ENCODE assay signal across 10 mouse cellular contexts in genomic region chr11:106736614-106737013, GRCm38 (mm10). TPM values are rescaled to one million over a fixed set of nuclear protein-coding genes. Genes with fewer than 3 reads are reported as not detected.
DNase-seq lines count a peak whose midpoint lies in the region; ATAC-seq and TF ChIP-seq lines count a peak whose summit lies in the region.
"Had no signal": no experiment of that assay in that cellular context is flagged by ENCODE, and none has a peak within 500 bp of the region (broad histone marks: within the 10 kb centered on the region; RNA-seq: fewer than 3 reads in every experiment).

No protein-coding gene starts in this region.

- DNase-seq in heart, embryonic 10.5 days (ENCODE audit: low spot score), result no peak
- no peak for DNase-seq in heart, postnatal 25 days (ENCODE audit: low spot score)
- no peak for DNase-seq in lung, postnatal 0 days (ENCODE audit: low spot score)
- DNase-seq in lung, postnatal 25 days (ENCODE audit: low spot score), result no peak
- no peak for DNase-seq in hindbrain, postnatal 0 days (ENCODE audit: low spot score)
- no peak for DNase-seq in layer of hippocampus, postnatal 10 days (ENCODE audit: low spot score in 2 of 2)
- DNase-seq: B cell, adult 2 months had no signal

- no peak overlapping the region for H3K4me2 ChIP-seq in lung, postnatal 0 days (replicated peaks; ENCODE audit: low read depth, low read length)
- H3K4me2 ChIP-seq in hindbrain, postnatal 0 days (ENCODE audit: low read depth, low read length), result no peak overlapping the region
- no peak overlapping the region for H3K4me2 ChIP-seq in neural tube, embryonic 15.5 days

- H3K4me3 ChIP-seq in heart, embryonic 10.5 days, result no peak overlapping the region
- no peak overlapping the region for H3K4me3 ChIP-seq in lung, postnatal 0 days (ENCODE audit: low read depth, low read length)
- H3K4me3 ChIP-seq in hindbrain, postnatal 0 days (ENCODE audit: low read length), result no peak overlapping the region
- no peak overlapping the region for H3K4me3 ChIP-seq in neural tube, embryonic 15.5 days (replicated peaks)

- 65% methylated on average over 3 of the region's 3 CpGs for WGBS in heart, embryonic 10.5 days
- 77% methylated on average over 3 of the region's 3 CpGs for WGBS in lung, postnatal 0 days
- 38% methylated on average over 3 of the region's 3 CpGs for WGBS in hindbrain, postnatal 0 days
- WGBS in neural tube, embryonic 15.5 days, result 54% methylated on average over 3 of the region's 3 CpGs

- TF ChIP-seq CTCF in lung, postnatal 0 days (IDR thresholded peaks at IDR 0.05), result no peak
- no peak for TF ChIP-seq CTCF in hindbrain, postnatal 0 days (IDR thresholded peaks at IDR 0.05; ENCODE audit: low read depth)

- H3K27ac ChIP-seq in heart, embryonic 10.5 days, result peak overlapping the region; percentile 72
- H3K27ac ChIP-seq in lung, postnatal 0 days (ENCODE audit: low read length), result peak overlapping the region; percentile 38
- H3K27ac ChIP-seq in hindbrain, postnatal 0 days, result peak overlapping the region; percentile 62; the same call in 1 of the 2 replicates
- H3K27ac ChIP-seq in neural tube, embryonic 15.5 days (replicated peaks), result peak overlapping the region; percentile 80

- H3K36me3 ChIP-seq in heart, embryonic 10.5 days, result no peaks in the 10 kb centered on the region
- H3K36me3 ChIP-seq in lung, postnatal 0 days (ENCODE audit: insufficient read depth, low read length), result no peaks in the 10 kb centered on the region
- no peaks in the 10 kb centered on the region for H3K36me3 ChIP-seq in hindbrain, postnatal 0 days (ENCODE audit: insufficient read depth, low read length)
- H3K36me3 ChIP-seq in neural tube, embryonic 15.5 days, result no peaks in the 10 kb centered on the region

- TF ChIP-seq EP300 in lung, postnatal 0 days (IDR thresholded peaks at IDR 0.05), result no peak

- no peak for ATAC-seq in lung, postnatal 0 days
- 0 out of 2 replicates have a peak, but pooled peaks have one; percentile 39 for ATAC-seq in hindbrain, postnatal 0 days
- no peak for ATAC-seq in neural tube, embryonic 15.5 days (ENCODE audit: low FRiP score)
- no peak for ATAC-seq in inflammation-experienced regulatory T-cells, adult 6 months
- ATAC-seq: Patski had no signal

- no peaks in the 10 kb centered on the region for H3K9me3 ChIP-seq in heart, embryonic 10.5 days
- H3K9me3 ChIP-seq in lung, postnatal 0 days (ENCODE audit: low read length), result no peaks in the 10 kb centered on the region
- H3K9me3 ChIP-seq in hindbrain, postnatal 0 days (ENCODE audit: low read length), result no peaks in the 10 kb centered on the region
- no peaks in the 10 kb centered on the region for H3K9me3 ChIP-seq in neural tube, embryonic 15.5 days (replicated peaks)

- H3K4me1 ChIP-seq in heart, embryonic 10.5 days, result peaks cover 12% of the 10 kb centered on the region
- peaks cover 5% of the 10 kb centered on the region; the same call in 1 of the 2 replicates for H3K4me1 ChIP-seq in lung, postnatal 0 days (ENCODE audit: insufficient read depth, low read depth, low read length)
- H3K4me1 ChIP-seq in hindbrain, postnatal 0 days (ENCODE audit: insufficient read depth, low read length), result peaks cover 11% of the 10 kb centered on the region; the same call in 1 of the 2 replicates
- peaks cover 24% of the 10 kb centered on the region for H3K4me1 ChIP-seq in neural tube, embryonic 15.5 days

- H3K9ac ChIP-seq in lung, postnatal 0 days (replicated peaks; ENCODE audit: low read depth), result no peak overlapping the region
- H3K9ac ChIP-seq in hindbrain, postnatal 0 days (replicated peaks; ENCODE audit: low read length), result no peak overlapping the region; the same call in 1 of the 2 replicates
- no peak overlapping the region for H3K9ac ChIP-seq in neural tube, embryonic 15.5 days (replicated peaks)

- no peaks in the 10 kb centered on the region for H3K27me3 ChIP-seq in heart, embryonic 10.5 days (ENCODE audit: insufficient read depth, poor library complexity, severe bottlenecking)
- H3K27me3 ChIP-seq in lung, postnatal 0 days (replicated peaks; ENCODE audit: insufficient read depth, low read length), result no peaks in the 10 kb centered on the region
- no peaks in the 10 kb centered on the region for H3K27me3 ChIP-seq in hindbrain, postnatal 0 days (ENCODE audit: insufficient read depth, low read length)
- no peaks in the 10 kb centered on the region for H3K27me3 ChIP-seq in neural tube, embryonic 15.5 days (replicated peaks)
- H3K27me3 ChIP-seq: Patski had no signal

- intact Hi-C loops in heart, postnatal 25 days (cut with DNase I), result loop anchor here (2.0 to 5.0 kb wide), 2 partner anchors 26 to 39 kb away; no protein-coding TSS in a partner anchor

RNA-seq across cellular contexts. Expression of gene Pecam1, which starts 13.8 kb away (rescaled TPM):
- polyA plus RNA-seq in heart, embryonic 10.5 days (2016; fragmentation: Nextera tagmentation; extraction: Ambion mirVana), result 40.6 and 56.0 TPM in 2 replicates
- 100 to 1,000 TPM; 127 to 139 TPM for total RNA-seq in heart, postnatal 25 days (2021)
- 163 and 172 TPM in 2 replicates for polyA plus RNA-seq in lung, postnatal 0 days (2015; fragmentation: Nextera tagmentation; extraction: Ambion mirVana)
- 19.2 and 20.1 TPM in 2 replicates for total RNA-seq in hindbrain, postnatal 0 days (2014; rRNA removed)
- 10.9 and 11.2 TPM in 2 replicates for polyA plus RNA-seq in hindbrain, postnatal 0 days (2015; fragmentation: Nextera tagmentation; extraction: Ambion mirVana)
- polyA plus RNA-seq in neural tube, embryonic 15.5 days (2015; fragmentation: Nextera tagmentation; extraction: Ambion mirVana), result 14.4 and 27.3 TPM in 2 replicates
- 100 to 1,000 TPM in 2 of 3 experiments, 10 to 100 TPM in 1; 44.4 to 106 (median 100) TPM for polyA plus RNA-seq in inflammation-experienced regulatory T-cells, adult 6 months (2017; shearing (Covaris generic))
- total RNA-seq in layer of hippocampus, postnatal 10 days (2021), result 10 to 100 TPM; 18.5 to 19.7 TPM

RNA-seq across cellular contexts. Expression of gene Milr1, which starts 14.4 kb away (rescaled TPM):
- 0.46 and 1.2 TPM in 2 replicates for polyA plus RNA-seq in heart, embryonic 10.5 days (2016; fragmentation: Nextera tagmentation; extraction: Ambion mirVana)
- total RNA-seq in heart, postnatal 25 days (2021), result 1 to 10 TPM; 1.1 to 1.6 TPM
- polyA plus RNA-seq in lung, postnatal 0 days (2015; fragmentation: Nextera tagmentation; extraction: Ambion mirVana), result 2.5 and 4.1 TPM in 2 replicates
- total RNA-seq in hindbrain, postnatal 0 days (2014; rRNA removed), result 0.40 TPM in 1 of 2 replicates, not detected in the other
- 0.56 and 0.72 TPM in 2 replicates for polyA plus RNA-seq in hindbrain, postnatal 0 days (2015; fragmentation: Nextera tagmentation; extraction: Ambion mirVana)
- polyA plus RNA-seq in neural tube, embryonic 15.5 days (2015; fragmentation: Nextera tagmentation; extraction: Ambion mirVana), result 0.46 and 3.5 TPM in 2 replicates
- 10 to 100 TPM in 2 of 3 experiments, 1 to 10 TPM in 1; 9.0 to 12.2 (median 11.5) TPM for polyA plus RNA-seq in inflammation-experienced regulatory T-cells, adult 6 months (2017; shearing (Covaris generic))
- total RNA-seq in layer of hippocampus, postnatal 10 days (2021), result 1 to 10 TPM in 1 of 2 experiments, under 1 TPM in 1; 0.62 to 1.3 TPM

RNA-seq across cellular contexts. Expression of gene Polg2, which starts 42.7 kb away (rescaled TPM):
- polyA plus RNA-seq in heart, embryonic 10.5 days (2016; fragmentation: Nextera tagmentation; extraction: Ambion mirVana), result 9.4 and 9.9 TPM in 2 replicates
- 1 to 10 TPM; 4.2 to 4.9 TPM for total RNA-seq in heart, postnatal 25 days (2021)
- 9.0 and 9.1 TPM in 2 replicates for polyA plus RNA-seq in lung, postnatal 0 days (2015; fragmentation: Nextera tagmentation; extraction: Ambion mirVana)
- 8.3 and 12.9 TPM in 2 replicates for total RNA-seq in hindbrain, postnatal 0 days (2014; rRNA removed)
- 9.5 and 11.4 TPM in 2 replicates for polyA plus RNA-seq in hindbrain, postnatal 0 days (2015; fragmentation: Nextera tagmentation; extraction: Ambion mirVana)
- polyA plus RNA-seq in neural tube, embryonic 15.5 days (2015; fragmentation: Nextera tagmentation; extraction: Ambion mirVana), result 9.1 and 11.5 TPM in 2 replicates
- 10 to 100 TPM; 12.5 to 20.8 (median 13.3) TPM for polyA plus RNA-seq in inflammation-experienced regulatory T-cells, adult 6 months (2017; shearing (Covaris generic))
- 1 to 10 TPM; 3.9 to 5.6 TPM for total RNA-seq in layer of hippocampus, postnatal 10 days (2021)

RNA-seq across cellular contexts. Expression of gene Ddx5, which starts 52.4 kb away (rescaled TPM):
- polyA plus RNA-seq in heart, embryonic 10.5 days (2016; fragmentation: Nextera tagmentation; extraction: Ambion mirVana), result 203 and 259 TPM in 2 replicates
- total RNA-seq in heart, postnatal 25 days (2021), result 100 to 1,000 TPM; 310 to 351 TPM
- polyA plus RNA-seq in lung, postnatal 0 days (2015; fragmentation: Nextera tagmentation; extraction: Ambion mirVana), result 296 and 352 TPM in 2 replicates
- 288 and 416 TPM in 2 replicates for total RNA-seq in hindbrain, postnatal 0 days (2014; rRNA removed)
- polyA plus RNA-seq in hindbrain, postnatal 0 days (2015; fragmentation: Nextera tagmentation; extraction: Ambion mirVana), result 272 and 274 TPM in 2 replicates
- 337 and 338 TPM in 2 replicates for polyA plus RNA-seq in neural tube, embryonic 15.5 days (2015; fragmentation: Nextera tagmentation; extraction: Ambion mirVana)
- 100 to 1,000 TPM; 400 to 575 (median 510) TPM for polyA plus RNA-seq in inflammation-experienced regulatory T-cells, adult 6 months (2017; shearing (Covaris generic))
- 100 to 1,000 TPM; 692 to 786 TPM for total RNA-seq in layer of hippocampus, postnatal 10 days (2021)

RNA-seq across cellular contexts. Expression of gene Cep95, which starts 52.4 kb away (rescaled TPM):
- 15.8 and 18.3 TPM in 2 replicates for polyA plus RNA-seq in heart, embryonic 10.5 days (2016; fragmentation: Nextera tagmentation; extraction: Ambion mirVana)
- 1 to 10 TPM; 5.9 to 7.3 TPM for total RNA-seq in heart, postnatal 25 days (2021)
- 9.5 and 12.1 TPM in 2 replicates for polyA plus RNA-seq in lung, postnatal 0 days (2015; fragmentation: Nextera tagmentation; extraction: Ambion mirVana)
- 2.6 and 9.0 TPM in 2 replicates for total RNA-seq in hindbrain, postnatal 0 days (2014; rRNA removed)
- polyA plus RNA-seq in hindbrain, postnatal 0 days (2015; fragmentation: Nextera tagmentation; extraction: Ambion mirVana), result 7.2 and 8.7 TPM in 2 replicates
- polyA plus RNA-seq in neural tube, embryonic 15.5 days (2015; fragmentation: Nextera tagmentation; extraction: Ambion mirVana), result 15.1 and 16.3 TPM in 2 replicates
- polyA plus RNA-seq in inflammation-experienced regulatory T-cells, adult 6 months (2017; shearing (Covaris generic)), result 10 to 100 TPM; 23.6 to 40.6 (median 34.6) TPM
- 10 to 100 TPM; 11.3 to 12.9 TPM for total RNA-seq in layer of hippocampus, postnatal 10 days (2021)
